Mouse (Mus musculus): Measurements from ENCODE around the gene Card6.

Gene Card6

DNA sequence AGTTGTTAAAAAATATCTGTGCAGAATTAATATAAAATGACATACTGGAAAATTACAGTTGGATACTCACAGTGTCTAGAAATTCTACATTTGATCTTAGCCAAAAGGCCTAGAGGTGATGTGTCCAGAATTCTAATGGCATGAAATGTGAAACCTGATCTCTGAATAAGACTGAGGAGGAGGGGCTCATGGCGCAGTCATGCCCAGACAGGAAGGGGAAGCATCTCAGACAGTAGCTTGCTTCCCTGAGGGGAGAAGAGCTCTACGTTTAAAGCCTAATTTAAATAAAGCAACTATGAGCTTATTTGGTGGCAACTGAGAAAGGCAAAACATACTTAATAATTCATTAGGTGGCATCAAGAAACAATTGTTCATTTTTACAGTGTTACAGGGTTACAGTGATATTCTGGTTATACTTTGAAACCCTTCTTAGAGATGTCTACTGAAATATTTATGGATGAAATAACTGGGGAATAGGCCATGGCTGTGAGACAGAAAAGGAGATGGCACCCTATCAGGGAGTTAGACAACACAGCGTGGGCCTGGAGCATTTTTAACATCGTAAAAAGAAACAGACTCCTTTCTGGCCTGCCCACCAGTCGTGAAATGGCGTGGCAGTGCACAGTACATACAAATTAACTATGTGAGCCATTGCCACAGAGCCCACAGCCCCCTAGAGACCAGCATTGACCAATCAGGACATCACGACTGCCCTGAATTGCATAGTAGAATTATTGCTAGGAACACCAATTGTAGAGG lies 19.3 kb downstream of the Card6 start:
- no peak for DNase-seq (ENCODE audit: low read depth)

DNA sequence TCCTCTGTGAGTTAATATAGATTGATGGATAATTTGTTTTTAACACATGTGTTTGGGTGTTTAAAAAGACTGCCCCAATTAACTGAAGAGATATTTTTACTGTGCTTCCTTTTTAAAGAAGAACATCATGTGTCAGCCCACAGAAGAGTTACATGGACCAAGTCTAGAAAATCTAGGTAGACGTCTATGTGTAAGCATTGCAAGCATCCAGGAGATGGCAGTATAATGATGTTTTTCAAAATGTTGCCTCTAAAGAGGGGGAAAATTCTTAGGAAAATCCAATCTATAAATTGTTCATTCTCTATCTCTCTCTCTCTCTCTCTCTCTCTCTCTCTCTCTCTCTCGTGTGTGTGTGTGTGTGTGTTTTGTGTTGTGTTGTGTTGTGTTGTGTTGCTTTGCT lies 22.2 kb downstream of the Card6 start:
- DNase-seq (ENCODE audit: low read depth), result no peak

DNA sequence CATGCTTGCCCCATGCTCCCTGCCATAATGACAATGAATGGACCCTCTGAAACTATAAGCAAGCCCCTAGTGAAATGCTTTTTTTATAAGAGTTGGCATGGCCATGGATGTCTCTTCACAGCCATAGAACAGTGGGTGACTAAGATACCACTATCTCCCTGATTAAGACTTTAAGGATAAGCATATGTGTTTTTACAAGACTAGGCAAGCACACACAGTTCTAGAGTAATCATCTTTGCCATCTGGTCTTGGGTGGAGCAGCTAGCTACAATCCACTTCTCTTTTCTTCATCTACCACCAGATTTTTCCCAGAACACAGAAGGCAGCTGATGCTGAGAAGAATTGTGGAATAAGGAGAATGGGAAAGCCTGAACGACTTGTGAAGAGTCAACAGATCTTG lies 27.1 kb downstream of the Card6 start:
- DNase-seq (ENCODE audit: low read depth), result no peak

DNA sequence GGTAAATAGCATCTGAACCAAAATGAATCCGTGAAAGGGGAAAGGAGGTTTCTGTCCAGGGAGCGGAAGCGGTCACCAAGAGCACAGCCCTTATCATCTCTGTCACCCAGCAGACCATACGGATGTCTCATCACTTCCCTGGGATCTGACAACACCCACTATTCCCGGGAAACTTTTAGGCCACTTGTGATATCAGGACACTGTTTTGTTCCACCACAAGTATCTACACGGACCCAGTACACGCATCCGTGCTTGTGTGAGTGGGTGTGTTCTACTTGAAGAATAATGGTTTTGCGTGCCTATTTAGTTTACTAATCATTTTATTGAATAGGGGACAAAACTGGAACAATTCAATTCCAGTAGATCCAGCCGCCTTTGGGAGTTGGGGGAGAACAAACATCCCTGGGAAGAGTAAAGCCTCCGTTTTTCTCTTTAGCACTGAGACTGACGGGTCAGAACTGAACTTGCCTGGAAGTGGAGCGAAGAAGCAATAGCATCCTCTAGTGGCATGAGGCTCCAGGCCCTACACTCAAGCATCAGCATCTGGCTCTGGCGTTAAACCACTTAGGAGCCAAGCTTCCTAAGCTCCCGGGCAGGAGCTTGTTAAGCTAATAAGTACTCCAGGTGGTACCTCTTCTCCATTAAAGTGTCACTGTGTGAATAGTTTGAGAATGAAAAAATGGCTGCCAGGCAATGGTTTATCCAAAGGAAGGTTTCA lies 39.4 kb downstream of the Card6 start:
- DNase-seq (ENCODE audit: low read depth), result no peak

GRCm38 (mm10) chr15:5063635-5064034 lies 44.7 kb downstream of the Card6 start, which contains the start of gene C7:
Gene C7 (minus strand): TSS chr15:5063740.
- DNase-seq (ENCODE audit: low read depth), result no peak

Data from c-Kit-positive CD71-positive TER-119-negative erythroid progenitor cells, embryonic 14.5 days (primary cell).